ENCODE assay signal across 12 mouse cellular contexts in genomic region chr12:95746856-95747579, GRCm38 (mm10). TPM values are rescaled to one million over a fixed set of nuclear protein-coding genes. Genes with fewer than 3 reads are reported as not detected.
DNase-seq lines count a peak whose midpoint lies in the region; ATAC-seq lines count a peak whose summit lies in the region.
"Had no signal": no experiment of that assay in that cellular context is flagged by ENCODE, and none has a peak within 500 bp of the region (broad histone marks: within the 10 kb centered on the region; RNA-seq: fewer than 3 reads in every experiment).

No protein-coding gene starts in this region.

- 0 out of 2 replicates have a peak overlapping the region, but pooled peaks have one; percentile 10 for H3K27ac ChIP-seq in heart, embryonic 11.5 days (ENCODE audit: low read depth, low read length)
- no peak overlapping the region for H3K27ac ChIP-seq in heart, embryonic 10.5 days
- H3K27ac ChIP-seq: stomach, embryonic 15.5 days had no signal

- no peaks in the 10 kb centered on the region for H3K9me3 ChIP-seq in heart, embryonic 11.5 days (replicated peaks; ENCODE audit: control insufficient read depth, low read length)
- no peaks in the 10 kb centered on the region for H3K9me3 ChIP-seq in heart, embryonic 10.5 days
- H3K9me3 ChIP-seq: stomach, embryonic 15.5 days had no signal

- H3K4me3 ChIP-seq in heart, embryonic 11.5 days (ENCODE audit: low read depth, low read length), result no peak overlapping the region
- no peak overlapping the region for H3K4me3 ChIP-seq in heart, embryonic 10.5 days
- H3K4me3 ChIP-seq: stomach, embryonic 15.5 days had no signal

- no peak for ATAC-seq in heart, embryonic 11.5 days (replicated peaks; ENCODE audit: insufficient number of reproducible peaks, low FRiP score, low TSS enrichment)
- no peak for ATAC-seq in CD4-positive, CD25-positive, alpha-beta regulatory T cell, adult 4 months

- H3K36me3 ChIP-seq in heart, embryonic 11.5 days (ENCODE audit: control insufficient read depth, insufficient read depth, low read length), result no peaks in the 10 kb centered on the region
- no peaks in the 10 kb centered on the region for H3K36me3 ChIP-seq in heart, embryonic 10.5 days
- H3K36me3 ChIP-seq: G1E; stomach, embryonic 15.5 days had no signal

- DNase-seq in heart, embryonic 10.5 days (ENCODE audit: low spot score), result no peak
- peak; percentile 16 for DNase-seq in urinary bladder, postnatal 14 days (ENCODE audit: low spot score)
- no peak for DNase-seq in urinary bladder, postnatal 10 days (ENCODE audit: low spot score)
- DNase-seq in lung, postnatal 10 days, result peak; percentile 8
- no peak for DNase-seq in c-Kit-positive CD71-positive TER-119-positive erythroid progenitor cells, embryonic 14.5 days (ENCODE audit: low spot score)
- no peak for DNase-seq in gastrocnemius, postnatal 4 days (ENCODE audit: low spot score in 2 of 2)
- DNase-seq: cerebellum, postnatal 36 days; gastrocnemius, postnatal 36 days had no signal

- no peaks in the 10 kb centered on the region for H3K27me3 ChIP-seq in heart, embryonic 11.5 days (ENCODE audit: control insufficient read depth, insufficient read depth, low read length)
- H3K27me3 ChIP-seq in heart, embryonic 10.5 days (ENCODE audit: insufficient read depth, poor library complexity, severe bottlenecking), result no peaks in the 10 kb centered on the region
- H3K27me3 ChIP-seq: stomach, embryonic 15.5 days had no signal

- H3K4me1 ChIP-seq in heart, embryonic 11.5 days (ENCODE audit: control insufficient read depth, insufficient read depth, low read length), result peaks cover 15% of the 10 kb centered on the region
- peaks cover 15% of the 10 kb centered on the region for H3K4me1 ChIP-seq in heart, embryonic 10.5 days

- WGBS in heart, embryonic 11.5 days (ENCODE audit: insufficient replicate concordance), result 30% methylated on average over 10 of the region's 10 CpGs
- 29% methylated on average over 10 of the region's 10 CpGs for WGBS in heart, embryonic 10.5 days

- no peak overlapping the region for H3K9ac ChIP-seq in heart, embryonic 11.5 days (ENCODE audit: low read depth, low read length)
- H3K9ac ChIP-seq: stomach, embryonic 15.5 days had no signal

- no peak overlapping the region for H3K4me2 ChIP-seq in heart, embryonic 11.5 days
- H3K4me2 ChIP-seq: stomach, embryonic 15.5 days had no signal

RNA-seq across cellular contexts. Expression of gene Flrt2, which starts 55.0 kb away (rescaled TPM):
- polyA plus RNA-seq in heart, embryonic 11.5 days (2014; fragmentation: Nextera tagmentation; extraction: Ambion mirVana), result 23.3 and 25.6 TPM in 2 replicates
- 20.7 and 29.0 TPM in 2 replicates for polyA plus RNA-seq in heart, embryonic 10.5 days (2016; fragmentation: Nextera tagmentation; extraction: Ambion mirVana)
- 10 to 100 TPM; 22.8 to 23.3 TPM for total RNA-seq in gastrocnemius, postnatal 4 days (2021)
- polyA plus RNA-seq in CD4-positive, CD25-positive, alpha-beta regulatory T cell, adult 4 months (2017; shearing (Covaris generic)), result not detected
- polyA plus RNA-seq: G1E had no signal

Comparison
In these comparisons a context has a peak if more than half of its experiments do, and no peak if none do; other contexts are left out.
1. DNase-seq: peak in urinary bladder, postnatal 14 days (single experiment) and lung, postnatal 10 days (single experiment); none in heart, embryonic 10.5 days (single experiment), urinary bladder, postnatal 10 days (single experiment), c-Kit-positive CD71-positive TER-119-positive erythroid progenitor cells, embryonic 14.5 days (single experiment) and gastrocnemius, postnatal 4 days (0 of 2).
2. RNA of gene Flrt2, which starts 55.0 kb away (polyA plus RNA-seq): 20.7 to 29.0 TPM in heart, embryonic 10.5 days and 23.3 to 25.6 TPM in heart, embryonic 11.5 days; not detected in CD4-positive, CD25-positive, alpha-beta regulatory T cell, adult 4 months; every median in the first group is over 10 times any median in the second.